Mouse (Mus musculus): ENCODE results near the gene Tmco3.

DNA sequence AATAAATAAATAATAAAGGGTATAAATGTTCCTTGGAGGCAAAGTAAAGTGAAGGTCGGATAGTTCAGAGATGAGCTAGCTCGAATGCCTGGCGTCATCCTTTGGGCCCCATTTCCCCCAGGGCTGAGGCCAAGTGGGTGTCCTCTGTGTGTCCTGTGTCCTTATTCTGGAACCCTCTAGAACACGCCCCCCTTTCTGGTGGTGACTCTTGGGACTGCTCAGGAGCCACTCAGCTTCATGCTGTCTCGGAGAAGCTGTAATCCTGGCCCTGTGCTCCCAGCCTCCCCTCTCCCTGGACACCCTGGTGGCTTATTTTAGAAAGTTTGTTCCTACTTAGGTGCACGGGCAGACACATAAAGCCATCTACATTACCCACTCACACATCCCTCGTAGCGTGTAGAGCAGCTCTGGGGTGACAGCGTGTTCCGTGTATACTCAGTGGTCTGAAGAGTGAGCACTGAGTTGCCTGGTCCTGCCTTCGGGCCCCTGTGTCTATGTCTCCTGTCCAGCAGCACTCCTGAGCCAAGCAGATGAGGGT is 43.6 kb upstream of the Tmco3 start:
- TF ChIP-seq GATA1 (IDR thresholded peaks at IDR 0.05; ENCODE audit: borderline replicate concordance, low read length), result no peak
- no peak for TF ChIP-seq FLI1 (IDR thresholded peaks at IDR 0.05; ENCODE audit: low read length)
